Mouse (Mus musculus): ENCODE data around the gene Mlxipl. TPM values are rescaled to one million over a fixed set of nuclear protein-coding genes. Genes with fewer than 3 reads are reported as not detected.

The Mlxipl gene
- total and polyA plus RNA-seq, 2 experiments from 2014 or later = 0.79 to 1.2 TPM

- H3K9ac ChIP-seq (replicated peaks; ENCODE audit: low read length, poor library complexity, severe bottlenecking) = no peak overlapping the region
- no peaks in the 10 kb centered on the region for H3K4me1 ChIP-seq (ENCODE audit: insufficient read depth, low read length)
- H3K27me3 ChIP-seq (ENCODE audit: insufficient read depth, low read length) = no peaks in the 10 kb centered on the region
- H3K27ac ChIP-seq (ENCODE audit: low read depth, low read length) = no peak overlapping the region
- 80% methylated on average over 3 of the region's 3 CpGs for WGBS
- no peak for TF ChIP-seq CTCF (IDR thresholded peaks at IDR 0.05)
- H3K36me3 ChIP-seq (ENCODE audit: insufficient read depth, low read length) = no peaks in the 10 kb centered on the region
- no peak overlapping the region for H3K4me3 ChIP-seq (ENCODE audit: low read depth, low read length)
- H3K4me2 ChIP-seq (ENCODE audit: low read depth, low read length, poor library complexity, severe bottlenecking) = no peak overlapping the region
- ATAC-seq (ENCODE audit: low FRiP score) (no peak), DNase-seq (ENCODE audit: low spot score) (no peak)
- no peaks in the 10 kb centered on the region for H3K9me3 ChIP-seq (ENCODE audit: low read length)
Measured at GRCm38 (mm10) chr5:135145532-135145931, 55.8 kb downstream of the Mlxipl start.

GRCm38 (mm10) chr5:135145955-135146354, 56.3 kb downstream of the Mlxipl start:
- no peak overlapping the region for H3K4me3 ChIP-seq (ENCODE audit: low read depth, low read length)
- no peaks in the 10 kb centered on the region for H3K27me3 ChIP-seq (ENCODE audit: insufficient read depth, low read length)
- no peaks in the 10 kb centered on the region for H3K4me1 ChIP-seq (ENCODE audit: insufficient read depth, low read length)
- H3K9me3 ChIP-seq (ENCODE audit: low read length) = no peaks in the 10 kb centered on the region
- TF ChIP-seq CTCF (IDR thresholded peaks at IDR 0.05) = peak; percentile 48
- no peak overlapping the region for H3K27ac ChIP-seq (ENCODE audit: low read depth, low read length)
- H3K4me2 ChIP-seq (ENCODE audit: low read depth, low read length, poor library complexity, severe bottlenecking) = no peak overlapping the region
- no peaks in the 10 kb centered on the region for H3K36me3 ChIP-seq (ENCODE audit: insufficient read depth, low read length)
- H3K9ac ChIP-seq (replicated peaks; ENCODE audit: low read length, poor library complexity, severe bottlenecking) = no peak overlapping the region
- ATAC-seq (ENCODE audit: low FRiP score) (no peak), DNase-seq (ENCODE audit: low spot score) (no peak)

GRCm38 (mm10) chr5:135148715-135149052, 59.0 kb downstream of the Mlxipl start:
- TF ChIP-seq CTCF (IDR thresholded peaks at IDR 0.05) = no peak
- under 1% methylated on average over 13 of the region's 13 CpGs for WGBS
- no peaks in the 10 kb centered on the region; the same call in 1 of the 2 replicates for H3K36me3 ChIP-seq (ENCODE audit: insufficient read depth, low read length)
- peak overlapping the region; percentile 82 for H3K4me2 ChIP-seq (ENCODE audit: low read depth, low read length, poor library complexity, severe bottlenecking)
- H3K9me3 ChIP-seq (ENCODE audit: low read length) = no peaks in the 10 kb centered on the region
- H3K27me3 ChIP-seq (ENCODE audit: insufficient read depth, low read length) = no peaks in the 10 kb centered on the region
- no peak for ATAC-seq (ENCODE audit: low FRiP score)
- peak overlapping the region; percentile 62 for H3K4me3 ChIP-seq (ENCODE audit: low read depth, low read length)
- H3K9ac ChIP-seq (replicated peaks; ENCODE audit: low read length, poor library complexity, severe bottlenecking) = peak overlapping the region; percentile 58; the same call in 1 of the 2 replicates
- H3K4me1 ChIP-seq (ENCODE audit: insufficient read depth, low read length) = no peaks in the 10 kb centered on the region
- no peak for DNase-seq (ENCODE audit: low spot score)
- no peak overlapping the region for H3K27ac ChIP-seq (ENCODE audit: low read depth, low read length)

GRCm38 (mm10) chr5:135149053-135149819, 59.5 kb downstream of the Mlxipl start, which contains the start of gene Tbl2:
Gene Tbl2 (plus strand): TSS chr5:135149657.
- peak within 1 kb of the TSS; percentile 62 for H3K4me3 ChIP-seq (ENCODE audit: low read depth, low read length)
- DNase-seq (ENCODE audit: low spot score) (peak; percentile 99), ATAC-seq (ENCODE audit: low FRiP score) (peak; percentile 95)
- H3K27ac ChIP-seq (ENCODE audit: low read depth, low read length) = peak within 1 kb of the TSS; percentile 47
- TF ChIP-seq CTCF (IDR thresholded peaks at IDR 0.05) = peak; percentile 34
- H3K27me3 ChIP-seq (ENCODE audit: insufficient read depth, low read length) = no peaks in the 10 kb centered on the region
- H3K36me3 ChIP-seq (ENCODE audit: insufficient read depth, low read length) = peaks cover 4% of the 10 kb centered on the region
- H3K9me3 ChIP-seq (ENCODE audit: low read length) = no peaks in the 10 kb centered on the region
- H3K9ac ChIP-seq (replicated peaks; ENCODE audit: low read length, poor library complexity, severe bottlenecking) = peak within 1 kb of the TSS; percentile 58
- under 1% methylated on average over 63 of the region's 63 CpGs for WGBS
- peak within 1 kb of the TSS; percentile 82 for H3K4me2 ChIP-seq (ENCODE audit: low read depth, low read length, poor library complexity, severe bottlenecking)
- H3K4me1 ChIP-seq (ENCODE audit: insufficient read depth, low read length) = no peaks in the 10 kb centered on the region

GRCm38 (mm10) chr5:135149820-135150178, 60.1 kb downstream of the Mlxipl start:
- Histone ChIP-seq H3K27ac (ENCODE audit: low read depth, low read length) (peak overlapping the region; percentile 47), H3K4me3 (ENCODE audit: low read depth, low read length) (peak overlapping the region; percentile 62), H3K27me3 (ENCODE audit: insufficient read depth, low read length) (no peaks in the 10 kb centered on the region), H3K9me3 (ENCODE audit: low read length) (no peaks in the 10 kb centered on the region), H3K4me2 (ENCODE audit: low read depth, low read length, poor library complexity, severe bottlenecking) (peak overlapping the region; percentile 82), H3K9ac (replicated peaks; ENCODE audit: low read length, poor library complexity, severe bottlenecking) (peak overlapping the region; percentile 58), H3K36me3 (ENCODE audit: insufficient read depth, low read length) (peaks cover 7% of the 10 kb centered on the region), H3K4me1 (ENCODE audit: insufficient read depth, low read length) (no peaks in the 10 kb centered on the region)
- WGBS = under 1% methylated on average over 23 of the region's 23 CpGs
- no peak for TF ChIP-seq CTCF (IDR thresholded peaks at IDR 0.05)
- ATAC-seq (ENCODE audit: low FRiP score) (no peak), DNase-seq (ENCODE audit: low spot score) (no peak)

GRCm38 (mm10) chr5:135156496-135156895, 66.8 kb downstream of the Mlxipl start:
- no peak for DNase-seq (ENCODE audit: low spot score)
- H3K9ac ChIP-seq (replicated peaks; ENCODE audit: low read length, poor library complexity, severe bottlenecking) = no peak overlapping the region
- no peaks in the 10 kb centered on the region for H3K27me3 ChIP-seq (ENCODE audit: insufficient read depth, low read length)
- over 99% methylated on average over 4 of the region's 4 CpGs for WGBS
- ATAC-seq (ENCODE audit: low FRiP score) = no peak
- H3K27ac ChIP-seq (ENCODE audit: low read depth, low read length) = no peak overlapping the region
- H3K4me1 ChIP-seq (ENCODE audit: insufficient read depth, low read length) = no peaks in the 10 kb centered on the region
- no peak overlapping the region for H3K4me2 ChIP-seq (ENCODE audit: low read depth, low read length, poor library complexity, severe bottlenecking)
- H3K36me3 ChIP-seq (ENCODE audit: insufficient read depth, low read length) = peaks cover 39% of the 10 kb centered on the region
- no peaks in the 10 kb centered on the region for H3K9me3 ChIP-seq (ENCODE audit: low read length)
- H3K4me3 ChIP-seq (ENCODE audit: low read depth, low read length) = no peak overlapping the region
- TF ChIP-seq CTCF (IDR thresholded peaks at IDR 0.05) = peak; percentile 35

All from midbrain, postnatal 0 days (tissue).